Mouse (Mus musculus): ENCODE measurements at regions not wholly inside any gene's neighbourhood (a gene's known extent, or its start where the extent isn't known, plus 50 kb on each side); places are given as distances from the start of the nearest gene placed in this dataset.
A peak's percentile ranks its signal among the peaks of the same experiment; 100 is the strongest.

- ATAC-seq (peak; percentile 54), DNase-seq (peak; percentile 58)
- H3K9me3 ChIP-seq (ENCODE audit: low read length) = no peaks in the 10 kb centered on the region
- no peak overlapping the region for H3K27ac ChIP-seq (ENCODE audit: low read depth, low read length)
- no peaks in the 10 kb centered on the region for H3K27me3 ChIP-seq (ENCODE audit: insufficient read depth, low read length)
- no peak overlapping the region for H3K4me2 ChIP-seq (ENCODE audit: low read depth)
- H3K4me1 ChIP-seq (ENCODE audit: insufficient read depth) = no peaks in the 10 kb centered on the region
- H3K36me3 ChIP-seq (ENCODE audit: insufficient read depth) = no peaks in the 10 kb centered on the region
- H3K4me3 ChIP-seq (ENCODE audit: low read depth, low read length) = no peak overlapping the region
- no peak for TF ChIP-seq CTCF (IDR thresholded peaks at IDR 0.05; ENCODE audit: low read depth)
- WGBS = 38% methylated on average over 3 of the region's 3 CpGs
- H3K9ac ChIP-seq = no peak overlapping the region
Measured at GRCm38 (mm10) chr6:103352405-103353124, 157.8 kb upstream of the Chl1 start.

- H3K27ac ChIP-seq (ENCODE audit: low read depth, low read length) = no peak overlapping the region
- no peaks in the 10 kb centered on the region for H3K27me3 ChIP-seq (ENCODE audit: insufficient read depth, low read length)
- H3K4me1 ChIP-seq (ENCODE audit: insufficient read depth) = no peaks in the 10 kb centered on the region
- no peak overlapping the region for H3K4me3 ChIP-seq (ENCODE audit: low read depth, low read length)
- WGBS = 33% methylated on average over 1 of the region's 1 CpGs
- ATAC-seq (peak; percentile 34; the same call in 1 of the 2 replicates), DNase-seq (no peak)
- no peaks in the 10 kb centered on the region for H3K9me3 ChIP-seq (ENCODE audit: low read length)
- TF ChIP-seq CTCF (IDR thresholded peaks at IDR 0.05; ENCODE audit: low read depth) = no peak
- no peaks in the 10 kb centered on the region for H3K36me3 ChIP-seq (ENCODE audit: insufficient read depth)
- H3K9ac ChIP-seq = no peak overlapping the region
- no peak overlapping the region for H3K4me2 ChIP-seq (ENCODE audit: low read depth)
Measured at GRCm38 (mm10) chr6:103353346-103353745, 157.0 kb upstream of the Chl1 start.

- Histone ChIP-seq H3K4me2 (ENCODE audit: low read depth) (no peak overlapping the region), H3K9ac (no peak overlapping the region), H3K9me3 (ENCODE audit: low read length) (no peaks in the 10 kb centered on the region), H3K36me3 (ENCODE audit: insufficient read depth) (no peaks in the 10 kb centered on the region), H3K27me3 (ENCODE audit: insufficient read depth, low read length) (no peaks in the 10 kb centered on the region), H3K27ac (ENCODE audit: low read depth, low read length) (no peak overlapping the region), H3K4me3 (ENCODE audit: low read depth, low read length) (no peak overlapping the region), H3K4me1 (ENCODE audit: insufficient read depth) (no peaks in the 10 kb centered on the region)
- no peak for TF ChIP-seq CTCF (IDR thresholded peaks at IDR 0.05; ENCODE audit: low read depth)
- ATAC-seq (no peak), DNase-seq (no peak)
- 72% methylated on average over 2 of the region's 2 CpGs for WGBS
Measured at GRCm38 (mm10) chr6:103366782-103367491, 143.4 kb upstream of the Chl1 start.

- Histone ChIP-seq H3K27ac (ENCODE audit: low read depth, low read length) (no peak overlapping the region), H3K9ac (no peak overlapping the region), H3K27me3 (ENCODE audit: insufficient read depth, low read length) (no peaks in the 10 kb centered on the region), H3K36me3 (ENCODE audit: insufficient read depth) (no peaks in the 10 kb centered on the region), H3K4me3 (ENCODE audit: low read depth, low read length) (no peak overlapping the region), H3K4me1 (ENCODE audit: insufficient read depth) (no peaks in the 10 kb centered on the region), H3K4me2 (ENCODE audit: low read depth) (no peak overlapping the region), H3K9me3 (ENCODE audit: low read length) (no peaks in the 10 kb centered on the region)
- 68% methylated on average over 7 of the region's 7 CpGs for WGBS
- DNase-seq (no peak), ATAC-seq (no peak)
- no peak for TF ChIP-seq CTCF (IDR thresholded peaks at IDR 0.05; ENCODE audit: low read depth)
Measured at GRCm38 (mm10) chr6:103374956-103375355, 135.4 kb upstream of the Chl1 start.

GRCm38 (mm10) chr6:103377277-103377676, 133.1 kb upstream of the Chl1 start:
- Histone ChIP-seq H3K4me2 (ENCODE audit: low read depth) (no peak overlapping the region), H3K36me3 (ENCODE audit: insufficient read depth) (no peaks in the 10 kb centered on the region), H3K4me1 (ENCODE audit: insufficient read depth) (no peaks in the 10 kb centered on the region), H3K9ac (no peak overlapping the region), H3K4me3 (ENCODE audit: low read depth, low read length) (no peak overlapping the region), H3K27me3 (ENCODE audit: insufficient read depth, low read length) (no peaks in the 10 kb centered on the region), H3K9me3 (ENCODE audit: low read length) (no peaks in the 10 kb centered on the region), H3K27ac (ENCODE audit: low read depth, low read length) (no peak overlapping the region)
- DNase-seq (no peak), ATAC-seq (no peak)
- no peak for TF ChIP-seq CTCF (IDR thresholded peaks at IDR 0.05; ENCODE audit: low read depth)
- 38% methylated on average over 1 of the region's 1 CpGs for WGBS

GRCm38 (mm10) chr6:103378047-103378446, 132.3 kb upstream of the Chl1 start:
- ATAC-seq (no peak), DNase-seq (no peak)

GRCm38 (mm10) chr6:103381030-103381429, 129.4 kb upstream of the Chl1 start:
- WGBS = 7% methylated on average over 1 of the region's 1 CpGs
- H3K9ac ChIP-seq = no peak overlapping the region
- peak; percentile 30 for DNase-seq
- H3K36me3 ChIP-seq (ENCODE audit: insufficient read depth) = no peaks in the 10 kb centered on the region
- H3K4me1 ChIP-seq (ENCODE audit: insufficient read depth) = no peaks in the 10 kb centered on the region
- no peak overlapping the region for H3K27ac ChIP-seq (ENCODE audit: low read depth, low read length)
- no peak overlapping the region for H3K4me2 ChIP-seq (ENCODE audit: low read depth)
- H3K9me3 ChIP-seq (ENCODE audit: low read length) = no peaks in the 10 kb centered on the region
- H3K27me3 ChIP-seq (ENCODE audit: insufficient read depth, low read length) = no peaks in the 10 kb centered on the region
- TF ChIP-seq CTCF (IDR thresholded peaks at IDR 0.05; ENCODE audit: low read depth) = no peak
- peak; percentile 66 for ATAC-seq
- no peak overlapping the region for H3K4me3 ChIP-seq (ENCODE audit: low read depth, low read length)

More at GRCm38 (mm10) chr6:103378047-103378446, 132.3 kb upstream of the Chl1 start:
- Histone ChIP-seq H3K4me1 (ENCODE audit: insufficient read depth) (no peaks in the 10 kb centered on the region), H3K27ac (ENCODE audit: low read depth, low read length) (no peak overlapping the region), H3K36me3 (ENCODE audit: insufficient read depth) (no peaks in the 10 kb centered on the region), H3K4me3 (ENCODE audit: low read depth, low read length) (no peak overlapping the region), H3K4me2 (ENCODE audit: low read depth) (no peak overlapping the region), H3K9me3 (ENCODE audit: low read length) (no peaks in the 10 kb centered on the region), H3K27me3 (ENCODE audit: insufficient read depth, low read length) (no peaks in the 10 kb centered on the region), H3K9ac (no peak overlapping the region)
- no peak for TF ChIP-seq CTCF (IDR thresholded peaks at IDR 0.05; ENCODE audit: low read depth)
